Mouse (Mus musculus) common myeloid progenitor, adult 5-6 weeks (primary cell): Measurements from ENCODE around the gene Qk. TPM values are rescaled to one million over a fixed set of nuclear protein-coding genes. Genes with fewer than 3 reads are reported as not detected.

Experiments
- ATAC-seq: replicated peaks from 2 replicates; pipeline ENCODE4 v1.8.0; 2016; ENCODE audit warnings: low read depth, mild to moderate bottlenecking, moderate TSS enrichment, inconsistent platforms; ENCODE audit not compliant: poor library complexity, severe bottlenecking
- total RNA-seq: library from RNA; stranded (forward); fragments of 200-1000, 187-1606 nt; gene quantifications from 2 replicates; pipeline ENCODE4 v1.2.3, GENCODE M21; 2017

The Qk gene
- total RNA-seq, 1 experiment from 2014 or later: 79.6 TPM

DNA sequence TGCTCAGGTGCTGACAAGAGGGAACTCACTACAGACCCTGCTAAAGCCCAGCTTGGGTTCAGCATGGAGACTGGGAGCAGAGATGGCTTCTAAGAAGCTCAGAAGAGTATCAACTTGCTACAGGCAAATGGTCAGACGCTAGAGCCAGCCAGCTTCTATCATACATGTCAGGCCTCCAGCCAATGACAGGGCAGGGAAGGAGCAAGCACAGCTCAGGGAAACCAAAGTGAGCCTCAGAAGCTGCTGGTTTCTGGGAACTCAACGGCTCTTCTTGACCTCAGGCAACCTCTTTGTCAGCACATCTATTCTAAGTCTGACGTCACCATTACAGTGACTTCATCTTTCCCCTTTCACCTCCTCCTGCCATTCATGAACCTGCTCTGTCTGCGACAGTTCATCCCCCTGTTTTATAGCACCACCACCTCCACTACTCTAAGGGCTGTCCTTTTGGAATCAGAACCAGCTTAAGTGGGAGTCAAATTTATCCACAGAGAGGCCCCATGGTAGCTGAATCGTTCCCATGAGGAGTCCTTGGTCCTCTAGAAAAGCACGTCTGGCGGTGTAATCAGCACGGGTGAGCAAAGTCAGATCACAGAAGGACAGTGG, 166.7 kb downstream of the Qk start:
- no peak for ATAC-seq
